Mouse (Mus musculus) midbrain, embryonic 12.5 days (tissue): ENCODE data around the gene Fam189b. TPM values are rescaled to one million over a fixed set of nuclear protein-coding genes. Genes with fewer than 3 reads are reported as not detected.
"Not testable (repeated sequence)": the region's sequence is repeated elsewhere in the genome, so short reads cannot be mapped to it uniquely, and the experiment has no call there.

Experiments
- ATAC-seq: fragments of 200-750 bp; cut with Nextera tagmentation; 2 replicates; pipeline ENCODE4 v1.8.0; 2017; ENCODE audit warnings: low read depth, moderate TSS enrichment, moderate library complexity; ENCODE audit not compliant: low FRiP score
- H3K27ac ChIP-seq: fragments of 300-500 bp; sonication (generic); replicated peaks from 2 replicates; pipeline ENCODE4 v1.5.1; 2016; ENCODE audit warnings: mild to moderate bottlenecking
- H3K27me3 ChIP-seq: fragments of 300-500 bp; sonication (generic); 2 replicates; pipeline ENCODE4 v1.6.1; 2016; ENCODE audit warnings: mild to moderate bottlenecking
- H3K36me3 ChIP-seq: fragments of 300-500 bp; sonication (generic); 2 replicates; pipeline ENCODE4 v1.6.1; 2016
- H3K4me1 ChIP-seq: fragments of 300-500 bp; sonication (generic); 2 replicates; pipeline ENCODE4 v1.6.1; 2016
- H3K4me2 ChIP-seq: fragments of 300-500 bp; sonication (generic); replicated peaks from 2 replicates; pipeline ENCODE4 v1.6.1; 2016; ENCODE audit warnings: mild to moderate bottlenecking, moderate library complexity
- H3K4me3 ChIP-seq: fragments of 300-500 bp; sonication (generic); 2 replicates; pipeline ENCODE4 v1.5.1; 2016; ENCODE audit warnings: mild to moderate bottlenecking
- H3K9ac ChIP-seq: fragments of 300-500 bp; sonication (generic); replicated peaks from 2 replicates; pipeline ENCODE4 v1.6.1; 2016; ENCODE audit warnings: mild to moderate bottlenecking, moderate library complexity
- H3K9me3 ChIP-seq: fragments of 300-500 bp; sonication (generic); 2 replicates; pipeline ENCODE4 v1.6.1; 2016; ENCODE audit warnings: mild to moderate bottlenecking
- WGBS: fragments of 180-500 bp; shearing (Covaris S2); methylation state at CpG from one replicate; pipeline ENCODE4 v1.1.7; 2016; 5-methylcytosine and 5-hydroxymethylcytosine counted together
- polyA plus RNA-seq: library from polyadenylated mRNA; unstranded; fragments of >200 nt; fragmentation: Nextera tagmentation; extraction: Ambion mirVana; gene quantifications from 2 replicates; pipeline ENCODE4 v1.2.1, GENCODE M21; 2016

The Fam189b gene
- polyA plus RNA-seq, 1 experiment from 2014 or later, result 30.3 TPM

DNA sequence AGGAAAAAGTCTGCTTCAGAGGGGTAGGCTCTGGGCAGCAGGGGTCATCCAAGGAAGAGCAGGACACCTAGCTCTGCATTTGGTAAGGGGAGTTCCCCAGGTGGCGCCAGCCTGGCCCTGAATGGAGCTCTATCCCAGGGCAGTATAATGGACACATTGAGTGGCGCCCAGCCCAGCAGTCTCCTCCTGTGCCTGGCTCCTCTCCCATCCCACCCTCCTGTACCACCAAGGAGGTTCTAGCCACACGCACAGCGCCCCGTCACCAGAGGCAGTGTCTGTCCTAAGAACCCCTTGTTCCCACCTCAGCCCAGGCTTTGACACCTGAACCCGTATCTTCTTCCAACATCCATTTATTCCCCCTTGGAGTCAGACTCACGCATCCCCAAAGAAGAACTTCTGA, 26.8 kb downstream of the Fam189b start:
- Histone ChIP-seq H3K4me2 (no peak overlapping the region), H3K27me3 (no peaks in the 10 kb centered on the region), H3K9me3 (no peaks in the 10 kb centered on the region), H3K4me1 (peaks cover 13% of the 10 kb centered on the region), H3K27ac (no peak overlapping the region), H3K9ac (no peak overlapping the region), H3K4me3 (no peak overlapping the region), H3K36me3 (peaks cover 55% of the 10 kb centered on the region)
- ATAC-seq, result no peak
- WGBS, result 86% methylated on average over 7 of the region's 7 CpGs

GRCm38 (mm10) chr3:89210162-89210561, 27.2 kb downstream of the Fam189b start:
- Histone ChIP-seq H3K27ac (no peak overlapping the region), H3K27me3 (no peaks in the 10 kb centered on the region), H3K4me2 (no peak overlapping the region), H3K9ac (no peak overlapping the region), H3K36me3 (peaks cover 52% of the 10 kb centered on the region), H3K4me1 (peaks cover 18% of the 10 kb centered on the region), H3K4me3 (no peak overlapping the region), H3K9me3 (no peaks in the 10 kb centered on the region)
- no peak for ATAC-seq
- WGBS, result 95% methylated on average over 13 of the region's 13 CpGs

DNA sequence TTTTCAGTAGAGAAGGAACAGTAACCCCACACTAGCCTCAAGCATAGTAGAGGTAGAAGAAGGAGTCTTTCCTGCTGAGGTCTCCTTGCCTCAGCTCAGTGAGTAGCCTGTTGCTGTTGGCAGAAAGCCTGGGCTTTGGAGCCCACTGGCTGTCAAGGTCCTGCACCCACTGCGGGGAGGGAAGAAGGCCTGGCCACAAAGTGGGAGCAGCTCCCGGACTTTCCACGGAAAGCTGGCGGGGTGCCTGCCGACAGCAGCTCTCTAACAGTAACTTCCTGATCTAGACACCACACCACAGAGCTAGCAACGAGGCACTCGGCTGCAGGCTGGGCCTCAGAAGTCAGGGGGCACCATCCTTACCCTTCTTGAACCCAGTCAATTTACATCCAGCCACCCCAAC, 27.8 kb downstream of the Fam189b start:
- Histone ChIP-seq H3K4me2 (no peak overlapping the region), H3K9me3 (no peaks in the 10 kb centered on the region), H3K4me1 (peaks cover 23% of the 10 kb centered on the region), H3K4me3 (no peak overlapping the region), H3K9ac (no peak overlapping the region), H3K27ac (no peak overlapping the region), H3K36me3 (peaks cover 46% of the 10 kb centered on the region), H3K27me3 (no peaks in the 10 kb centered on the region)
- no peak for ATAC-seq
- WGBS, result 84% methylated on average over 7 of the region's 7 CpGs

GRCm38 (mm10) chr3:89213803-89214530, 31.0 kb downstream of the Fam189b start:
- peaks cover 44% of the 10 kb centered on the region for H3K4me1 ChIP-seq
- under 1% methylated on average over 69 of the region's 69 CpGs for WGBS

GRCm38 (mm10) chr3:89214681-89215411, 31.9 kb downstream of the Fam189b start, which contains the start of gene Thbs3:
Gene Thbs3 (plus strand): TSS chr3:89215180.
- H3K27me3 ChIP-seq, result no peaks in the 10 kb centered on the region
- peak within 1 kb of the TSS; percentile 83 for H3K4me3 ChIP-seq
- H3K9me3 ChIP-seq, result no peaks in the 10 kb centered on the region
- H3K36me3 ChIP-seq, result peaks cover 24% of the 10 kb centered on the region
- H3K4me2 ChIP-seq, result peak within 1 kb of the TSS; percentile 77
- peak within 1 kb of the TSS; percentile 57 for H3K9ac ChIP-seq
- WGBS, result under 1% methylated on average over 19 of the region's 19 CpGs
- peaks cover 51% of the 10 kb centered on the region for H3K4me1 ChIP-seq
- ATAC-seq, result 0 out of 2 replicates have a peak, but pooled peaks have one; percentile 4
- H3K27ac ChIP-seq, result peak within 1 kb of the TSS; percentile 98

More at GRCm38 (mm10) chr3:89213803-89214530, 31.0 kb downstream of the Fam189b start:
- no peaks in the 10 kb centered on the region for H3K27me3 ChIP-seq
- ATAC-seq, result peak; percentile 86
- H3K9ac ChIP-seq, result peak overlapping the region; percentile 57
- no peaks in the 10 kb centered on the region for H3K9me3 ChIP-seq
- peak overlapping the region; percentile 77 for H3K4me2 ChIP-seq
- peak overlapping the region; percentile 83 for H3K4me3 ChIP-seq
- H3K36me3 ChIP-seq, result peaks cover 24% of the 10 kb centered on the region
- H3K27ac ChIP-seq, result peak overlapping the region; percentile 98

DNA sequence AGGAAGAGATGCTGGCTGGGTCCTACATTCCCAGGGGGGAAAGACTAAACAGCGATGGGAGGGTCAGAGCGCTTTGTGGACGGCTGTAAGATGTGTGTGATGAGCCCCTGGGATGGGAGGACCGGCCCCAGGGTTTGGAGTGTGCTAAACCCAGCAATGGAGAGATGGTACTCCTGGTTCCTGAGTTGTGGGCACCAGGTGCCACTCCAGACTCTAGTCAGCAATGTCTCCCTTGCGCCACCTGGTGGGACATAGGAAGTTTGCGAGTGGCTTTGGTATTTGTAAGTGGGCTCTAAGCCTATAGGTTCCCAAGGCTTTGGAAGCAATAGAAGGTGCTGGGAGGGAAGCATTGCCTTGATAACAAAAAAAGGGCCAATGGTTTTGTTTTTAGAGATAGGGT, 32.9 kb downstream of the Fam189b start:
- Histone ChIP-seq H3K4me1 (peaks cover 56% of the 10 kb centered on the region), H3K4me2 (peak overlapping the region; percentile 77), H3K4me3 (peak overlapping the region; percentile 83), H3K9ac (peak overlapping the region; percentile 57), H3K27me3 (no peaks in the 10 kb centered on the region), H3K9me3 (no peaks in the 10 kb centered on the region), H3K27ac (peak overlapping the region; percentile 98), H3K36me3 (peaks cover 25% of the 10 kb centered on the region)
- WGBS, result under 1% methylated on average over 6 of the region's 6 CpGs
- peak; percentile 34 for ATAC-seq

DNA sequence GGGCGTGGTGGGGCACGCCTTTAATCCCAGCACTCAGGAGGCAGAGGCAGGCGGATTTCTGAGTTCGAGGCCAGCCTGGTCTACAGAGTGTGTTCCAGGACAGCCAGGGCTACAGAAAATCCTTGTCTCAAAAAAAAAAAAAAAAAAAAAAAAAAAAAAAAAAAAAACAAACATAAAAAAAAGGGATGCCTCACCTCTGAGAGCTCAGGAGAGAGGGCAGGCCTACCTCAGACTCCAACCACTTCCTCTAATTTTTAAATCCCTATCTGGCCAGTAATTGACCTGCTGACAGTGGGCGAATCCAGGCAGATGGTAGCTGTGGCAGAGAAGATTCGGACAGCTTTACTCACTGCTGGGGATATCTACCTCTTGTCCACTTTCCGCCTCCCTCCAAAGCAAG, 33.5 kb downstream of the Fam189b start:
- 71% methylated on average over 7 of the region's 7 CpGs for WGBS
- not testable (repeated sequence) for H3K27me3 ChIP-seq, H3K9me3 ChIP-seq, ATAC-seq, H3K4me3 ChIP-seq
- Histone ChIP-seq H3K4me1 (peaks cover 59% of the 10 kb centered on the region), H3K4me2 (peak overlapping the region; percentile 77), H3K27ac (peak overlapping the region; percentile 98), H3K36me3 (peaks cover 31% of the 10 kb centered on the region), H3K9ac (0 out of 2 replicates have a peak overlapping the region, but pooled peaks have one; percentile 24)

DNA sequence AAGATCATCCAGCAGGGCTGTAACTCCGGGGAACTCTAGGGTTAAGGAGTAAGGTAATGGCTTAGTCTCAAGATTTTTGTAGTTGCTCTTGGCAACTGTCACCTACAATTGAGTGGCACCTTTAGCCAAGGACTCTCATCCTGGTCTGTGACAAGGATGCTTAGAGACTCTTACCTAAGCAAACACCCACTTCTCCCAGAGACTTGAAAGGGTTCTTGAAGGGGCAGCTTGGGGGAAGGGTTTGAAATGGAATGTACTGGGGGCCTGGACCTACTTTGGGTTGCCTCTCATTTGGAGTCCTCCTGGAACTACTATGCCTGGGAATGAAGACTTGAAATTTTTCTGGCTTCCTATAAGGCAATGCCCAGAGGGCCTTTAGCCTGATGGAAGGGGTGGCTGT, 35.3 kb downstream of the Fam189b start:
- H3K4me3 ChIP-seq, result no peak overlapping the region
- H3K9ac ChIP-seq, result no peak overlapping the region
- H3K9me3 ChIP-seq, result no peaks in the 10 kb centered on the region
- peaks cover 61% of the 10 kb centered on the region for H3K4me1 ChIP-seq
- peaks cover 48% of the 10 kb centered on the region for H3K36me3 ChIP-seq
- H3K27me3 ChIP-seq, result no peaks in the 10 kb centered on the region
- ATAC-seq, result no peak
- 67% methylated on average over 1 of the region's 1 CpGs for WGBS
- H3K27ac ChIP-seq, result 0 out of 2 replicates have a peak overlapping the region, but pooled peaks have one; percentile 49
- H3K4me2 ChIP-seq, result no peak overlapping the region

DNA sequence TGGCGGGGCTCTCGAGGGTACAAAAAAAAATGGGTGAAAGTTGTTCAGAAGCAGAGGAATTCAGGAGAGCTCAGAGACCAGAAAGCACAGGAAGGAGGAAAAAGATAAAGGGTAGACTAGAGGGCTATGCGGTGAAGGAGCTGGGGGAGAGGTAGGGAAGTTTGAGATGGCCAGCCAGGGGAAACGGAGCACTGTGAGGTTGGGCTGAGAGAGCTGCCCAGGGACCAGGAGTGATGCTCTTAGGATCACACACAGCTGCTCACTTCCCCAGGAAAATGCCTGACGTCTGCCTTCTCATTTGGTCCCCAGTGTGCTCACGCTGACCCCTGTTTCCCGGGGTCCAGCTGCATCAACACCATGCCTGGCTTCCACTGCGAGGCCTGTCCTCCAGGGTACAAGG, 36.6 kb downstream of the Fam189b start:
- H3K4me2 ChIP-seq, result no peak overlapping the region
- peaks cover 60% of the 10 kb centered on the region for H3K36me3 ChIP-seq
- no peak overlapping the region for H3K9ac ChIP-seq
- H3K4me3 ChIP-seq, result no peak overlapping the region
- WGBS, result 46% methylated on average over 8 of the region's 8 CpGs
- ATAC-seq, result no peak
- peak overlapping the region; percentile 63 for H3K27ac ChIP-seq
- H3K27me3 ChIP-seq, result no peaks in the 10 kb centered on the region
- H3K4me1 ChIP-seq, result peaks cover 73% of the 10 kb centered on the region
- no peaks in the 10 kb centered on the region for H3K9me3 ChIP-seq

DNA sequence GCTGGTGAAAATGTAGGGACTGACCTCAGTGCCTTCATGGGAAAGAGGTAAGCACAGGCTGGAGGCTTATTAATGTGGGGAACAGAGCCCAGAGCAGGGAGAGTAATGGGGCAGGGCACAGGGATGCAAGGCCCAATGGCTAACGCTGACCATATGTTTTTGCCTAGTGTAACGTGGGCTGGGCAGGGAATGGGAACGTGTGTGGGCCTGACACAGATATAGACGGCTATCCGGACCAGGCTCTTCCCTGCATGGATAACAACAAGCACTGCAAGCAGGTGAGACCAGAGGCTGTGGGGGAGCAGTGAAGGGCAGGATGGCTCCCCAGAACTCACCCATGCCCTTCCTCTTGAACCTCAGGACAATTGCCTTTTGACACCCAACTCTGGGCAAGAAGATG, 38.2 kb downstream of the Fam189b start:
- Histone ChIP-seq H3K36me3 (peaks cover 61% of the 10 kb centered on the region), H3K27me3 (no peaks in the 10 kb centered on the region), H3K9ac (no peak overlapping the region), H3K9me3 (no peaks in the 10 kb centered on the region), H3K27ac (peak overlapping the region; percentile 49), H3K4me3 (no peak overlapping the region), H3K4me2 (no peak overlapping the region), H3K4me1 (peaks cover 71% of the 10 kb centered on the region)
- WGBS, result 75% methylated on average over 5 of the region's 5 CpGs
- ATAC-seq, result no peak

DNA sequence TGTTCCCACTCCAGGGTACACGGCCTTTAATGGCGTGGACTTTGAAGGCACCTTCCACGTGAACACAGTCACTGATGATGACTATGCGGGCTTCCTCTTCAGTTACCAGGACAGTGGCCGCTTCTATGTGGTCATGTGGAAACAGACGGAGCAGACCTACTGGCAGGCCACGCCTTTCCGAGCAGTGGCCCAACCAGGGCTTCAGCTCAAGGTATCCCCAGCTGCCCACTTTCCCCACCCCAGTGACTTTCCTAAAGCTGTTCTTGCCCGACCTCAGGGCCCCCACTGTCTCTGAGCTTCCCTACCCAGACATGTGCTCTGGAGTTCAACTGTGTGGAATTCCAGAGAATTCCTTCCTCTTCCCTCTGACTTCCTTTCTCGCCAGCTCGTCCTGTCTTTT, 41.9 kb downstream of the Fam189b start:
- peak overlapping the region; percentile 98 for H3K27ac ChIP-seq
- no peaks in the 10 kb centered on the region for H3K27me3 ChIP-seq
- H3K4me3 ChIP-seq, result peak overlapping the region; percentile 77
- H3K9ac ChIP-seq, result peak overlapping the region; percentile 93
- peaks cover 44% of the 10 kb centered on the region for H3K36me3 ChIP-seq
- no peak for ATAC-seq
- peaks cover 77% of the 10 kb centered on the region for H3K4me1 ChIP-seq
- H3K4me2 ChIP-seq, result peak overlapping the region; percentile 93
- WGBS, result 27% methylated on average over 11 of the region's 11 CpGs
- no peaks in the 10 kb centered on the region for H3K9me3 ChIP-seq

DNA sequence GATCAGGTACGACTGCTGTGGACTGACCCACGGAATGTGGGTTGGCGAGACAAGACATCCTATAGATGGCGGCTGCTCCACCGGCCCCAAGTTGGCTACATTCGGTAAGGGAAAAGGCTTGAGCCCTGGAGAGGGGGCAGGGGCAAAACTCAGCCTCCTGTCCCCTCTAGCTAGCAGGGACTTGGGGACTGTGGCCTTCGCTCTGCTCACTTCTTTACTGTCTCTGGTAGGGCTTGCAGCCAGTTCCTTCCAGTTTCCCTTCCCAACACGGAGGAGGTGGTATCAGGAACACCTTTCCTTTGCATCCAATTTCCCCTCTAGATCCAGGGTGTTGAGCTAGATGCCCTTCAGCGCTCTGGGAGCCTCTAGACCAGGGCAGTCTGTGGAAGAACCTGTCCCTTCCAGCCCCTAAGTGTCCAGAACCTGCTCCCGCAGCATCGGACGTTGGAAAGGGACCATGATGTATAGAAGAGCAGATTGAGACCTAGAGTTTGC, 42.4 kb downstream of the Fam189b start:
- peaks cover 38% of the 10 kb centered on the region for H3K36me3 ChIP-seq
- peak overlapping the region; percentile 93 for H3K4me2 ChIP-seq
- H3K9me3 ChIP-seq, result no peaks in the 10 kb centered on the region
- peak overlapping the region; percentile 77 for H3K4me3 ChIP-seq
- ATAC-seq, result no peak
- WGBS, result 16% methylated on average over 12 of the region's 12 CpGs
- peaks cover 72% of the 10 kb centered on the region for H3K4me1 ChIP-seq
- H3K9ac ChIP-seq, result peak overlapping the region; percentile 93
- peak overlapping the region; percentile 98 for H3K27ac ChIP-seq
- H3K27me3 ChIP-seq, result no peaks in the 10 kb centered on the region
